Mouse (Mus musculus): Measurements from ENCODE around the gene Rsf1.

Gene Rsf1

GRCm38 (mm10) chr7:97720109-97720508 lies 140.4 kb downstream of the Rsf1 start:
- in situ Hi-C loops (cut with MboI; ENCODE audit: unreplicated experiment in 2 of 2), result no loop called here

GRCm38 (mm10) chr7:97722278-97722918 lies 142.7 kb downstream of the Rsf1 start:
- in situ Hi-C loops (cut with MboI; ENCODE audit: unreplicated experiment in 2 of 2), result no loop called here

- in situ Hi-C loops (cut with MboI; ENCODE audit: unreplicated experiment in 2 of 2), result no loop called here
These were observed 144.2 kb downstream of the Rsf1 start for GRCm38 (mm10) chr7:97723646-97724538.

DNA sequence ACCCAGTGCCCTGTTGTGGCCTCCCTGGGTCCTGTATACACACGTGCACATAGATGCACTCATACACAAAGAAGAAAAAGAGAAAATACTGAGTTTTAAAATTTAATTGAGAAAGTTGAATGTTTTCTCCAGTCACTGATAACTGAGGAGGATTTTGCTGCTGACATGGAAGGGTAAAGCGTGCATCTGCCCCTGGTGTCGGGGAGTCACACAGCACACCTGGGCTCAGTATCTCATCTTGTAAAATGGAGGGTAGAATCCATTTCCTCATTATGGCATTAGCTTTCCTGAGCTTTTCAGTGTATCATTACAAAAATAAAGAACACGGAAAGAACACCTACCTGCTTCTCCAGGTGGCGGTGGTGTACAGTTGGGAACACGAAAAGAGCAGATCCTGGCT lies 145.7 kb downstream of the Rsf1 start:
- in situ Hi-C loops (cut with MboI; ENCODE audit: unreplicated experiment in 2 of 2), result no loop called here

DNA sequence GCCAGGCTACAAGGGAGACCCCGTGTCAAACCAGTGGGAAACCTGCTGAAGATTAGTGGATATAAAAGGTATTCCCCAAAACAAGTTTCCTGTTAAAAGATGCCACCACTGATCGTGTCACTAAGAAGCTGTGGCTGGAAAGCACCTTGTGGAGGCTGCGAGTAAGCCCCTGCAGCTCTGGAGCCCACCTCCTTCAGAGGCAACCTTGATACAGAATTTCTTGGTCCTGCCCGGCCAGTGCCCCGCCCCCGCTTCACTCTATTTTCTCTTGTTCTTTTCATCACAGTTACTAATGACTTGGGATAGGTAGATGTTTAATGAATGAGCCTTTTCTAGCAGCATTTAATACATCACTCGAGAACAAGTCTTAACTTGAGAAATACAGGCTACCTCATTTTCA lies 146.4 kb downstream of the Rsf1 start:
- in situ Hi-C loops (cut with MboI; ENCODE audit: unreplicated experiment in 2 of 2), result no loop called here

DNA sequence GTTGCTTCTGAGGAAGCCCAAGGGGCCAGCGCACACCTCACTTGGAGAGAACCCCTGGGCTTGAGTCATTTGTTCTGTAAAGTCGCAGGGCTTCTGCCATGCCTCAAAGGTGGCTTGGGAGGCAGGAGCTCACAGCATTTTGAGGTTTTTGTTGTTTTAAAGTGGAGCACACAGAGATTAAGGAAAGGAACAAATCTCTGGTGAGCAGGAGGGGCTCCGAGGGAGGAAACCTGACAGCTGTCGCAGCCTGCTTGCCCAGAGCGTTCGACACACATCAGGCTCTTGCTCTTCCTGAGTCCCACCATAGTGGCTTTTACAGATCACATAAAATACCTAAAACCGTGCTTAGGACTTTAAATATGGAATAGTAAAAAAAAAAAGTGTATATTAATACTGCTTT lies 147.1 kb downstream of the Rsf1 start:
- in situ Hi-C loops (cut with MboI; ENCODE audit: unreplicated experiment in 2 of 2), result no loop called here

GRCm38 (mm10) chr7:97728666-97729614 lies 149.3 kb downstream of the Rsf1 start:
- in situ Hi-C loops (cut with MboI; ENCODE audit: unreplicated experiment in 2 of 2), result no loop called here

DNA sequence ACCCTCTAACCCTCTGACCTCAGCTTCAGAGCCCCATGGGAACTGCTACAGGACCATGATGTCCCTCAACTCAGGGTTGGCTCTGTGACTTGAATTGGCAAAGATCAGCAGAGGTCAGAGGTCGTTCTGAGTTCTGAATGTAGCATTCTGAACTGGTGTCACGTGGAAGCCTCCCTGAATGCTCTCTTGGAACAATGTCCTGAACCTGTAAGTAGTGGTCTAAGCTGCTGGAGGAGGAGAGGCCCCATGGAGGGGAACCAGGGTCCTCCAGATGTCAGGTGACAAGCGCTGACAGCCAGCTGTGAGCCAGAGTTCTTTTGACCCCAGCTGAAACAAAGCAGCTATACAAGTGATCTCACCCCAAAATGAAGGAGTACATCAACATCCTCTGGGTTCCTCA lies 150.7 kb downstream of the Rsf1 start:
- in situ Hi-C loops (cut with MboI; ENCODE audit: unreplicated experiment in 2 of 2), result no loop called here

GRCm38 (mm10) chr7:97733606-97734005 lies 153.9 kb downstream of the Rsf1 start:
- in situ Hi-C loops (cut with MboI; ENCODE audit: unreplicated experiment in 2 of 2), result no loop called here

GRCm38 (mm10) chr7:97735021-97735420 lies 155.3 kb downstream of the Rsf1 start:
- in situ Hi-C loops (cut with MboI; ENCODE audit: unreplicated experiment in 2 of 2), result no loop called here

DNA sequence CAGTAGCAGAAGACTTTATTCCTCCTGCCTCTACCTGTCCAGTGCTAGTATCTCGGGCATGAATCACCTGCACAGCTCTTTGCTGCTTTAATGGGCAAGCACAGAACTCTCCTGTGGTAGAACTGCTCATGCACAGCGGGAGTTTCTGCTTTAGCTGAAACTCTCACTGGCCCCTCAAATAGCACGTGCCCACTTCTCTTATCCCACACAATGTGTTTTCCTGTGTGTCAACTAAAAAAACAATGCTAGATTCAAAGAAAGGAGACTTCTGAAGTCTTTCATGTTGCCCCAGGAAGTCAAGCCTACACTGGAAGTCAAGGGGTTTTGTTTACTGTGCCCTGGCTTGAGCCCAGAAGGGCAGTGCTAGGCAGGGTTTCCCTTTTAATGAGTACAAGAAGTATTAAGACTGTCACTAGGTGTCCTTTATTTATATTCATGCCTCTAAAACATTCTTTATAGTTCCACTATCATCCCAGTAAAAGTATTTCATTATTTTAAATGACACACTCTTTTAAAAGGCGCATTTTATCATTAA lies 156.3 kb downstream of the Rsf1 start:
- in situ Hi-C loops (cut with MboI; ENCODE audit: unreplicated experiment in 2 of 2), result no loop called here

- in situ Hi-C loops (cut with MboI; ENCODE audit: unreplicated experiment in 2 of 2), result no loop called here
These were observed 157.6 kb downstream of the Rsf1 start for GRCm38 (mm10) chr7:97737256-97737637.

GRCm38 (mm10) chr7:97737638-97738456 lies 158.2 kb downstream of the Rsf1 start, which contains the start of gene Aqp11:
Gene Aqp11 (minus strand): TSS chr7:97738289.
- in situ Hi-C loops (cut with MboI; ENCODE audit: unreplicated experiment in 2 of 2), result no loop called here

GRCm38 (mm10) chr7:97740948-97741347 lies 161.3 kb downstream of the Rsf1 start:
- in situ Hi-C loops (cut with MboI; ENCODE audit: unreplicated experiment in 2 of 2), result loop anchor here in 1 of 2 experiments (10.0 kb wide), 1 partner anchor 454 kb away; the partner anchor contains the start of gene B3gnt6

DNA sequence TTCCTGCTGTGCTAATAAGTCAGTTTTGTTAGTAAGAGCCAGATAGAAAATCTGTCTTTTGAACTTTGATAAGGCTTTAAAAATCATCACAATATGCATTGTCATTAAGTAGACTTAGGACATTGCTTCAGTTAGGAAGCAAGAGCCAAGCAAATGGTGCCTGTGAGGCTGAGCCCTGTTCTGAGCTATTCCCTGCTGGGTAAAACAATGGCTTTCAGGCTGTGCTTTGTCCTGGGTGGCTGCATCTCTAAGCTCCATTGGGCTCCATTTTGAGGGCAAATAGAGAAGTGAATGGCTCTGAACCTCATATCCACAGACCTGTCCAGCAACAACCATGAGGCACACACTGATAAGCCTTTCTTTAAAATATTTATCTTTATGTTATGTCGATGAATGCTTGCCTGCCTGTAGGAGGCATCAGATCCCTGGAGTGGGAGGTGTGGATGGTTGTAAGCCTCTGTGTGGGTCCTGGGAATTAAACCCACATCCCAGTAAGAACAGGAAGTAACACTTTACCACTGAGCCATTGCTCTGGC lies 162.1 kb downstream of the Rsf1 start:
- in situ Hi-C loops (cut with MboI; ENCODE audit: unreplicated experiment in 2 of 2), result loop anchor here in 1 of 2 experiments (10.0 kb wide), 1 partner anchor 453 kb away; the partner anchor contains the start of gene B3gnt6
